8 mouse cellular contexts compared by ENCODE assay signal in genomic region chr3:93522611-93523010, GRCm38 (mm10). TPM values are rescaled to one million over a fixed set of nuclear protein-coding genes. Genes with fewer than 3 reads are reported as not detected.
DNase-seq lines count a peak whose midpoint lies in the region; ATAC-seq lines count a peak whose summit lies in the region.

No protein-coding gene starts in this region.

- no peak overlapping the region for H3K27ac ChIP-seq in intestine, embryonic 14.5 days (ENCODE audit: low read depth)
- H3K27ac ChIP-seq in intestine, embryonic 15.5 days: no peak overlapping the region

- 40% methylated on average over 7 of the region's 7 CpGs for WGBS in intestine, embryonic 14.5 days
- WGBS in intestine, embryonic 15.5 days: 38% methylated on average over 7 of the region's 7 CpGs

- peaks cover 28% of the 10 kb centered on the region for H3K36me3 ChIP-seq in intestine, embryonic 14.5 days (ENCODE audit: control insufficient read depth, insufficient read depth, low read length)
- H3K36me3 ChIP-seq in intestine, embryonic 15.5 days: 0 out of 2 replicates have a peak, but pooled peaks cover 3% of the 10 kb centered on the region

- no peak overlapping the region for H3K9ac ChIP-seq in intestine, embryonic 14.5 days (ENCODE audit: low read length)
- H3K9ac ChIP-seq in intestine, embryonic 15.5 days: no peak overlapping the region

- ATAC-seq in intestine, embryonic 14.5 days (replicated peaks; ENCODE audit: low FRiP score, low TSS enrichment, low read depth): no peak
- ATAC-seq in intestine, embryonic 15.5 days: no peak

- peak; percentile 79 for DNase-seq in intestine, embryonic 14.5 days (ENCODE audit: low spot score)
- peak; percentile 52 for DNase-seq in brain, adult 2 months (ENCODE audit: low read depth, low spot score)
- DNase-seq in gastrocnemius, adult 18-20 months (ENCODE audit: low spot score): peak; percentile 79
- DNase-seq in kidney, adult 18-20 months: peak; percentile 73
- peak; percentile 44 for DNase-seq in left cerebral cortex, postnatal 4 days
- peak; percentile 2 for DNase-seq in retina, adult 2 months (ENCODE audit: low read depth, low spot score)
- peak; percentile 72 for DNase-seq in urinary bladder, postnatal 14 days (ENCODE audit: low spot score)

- no peaks in the 10 kb centered on the region for H3K9me3 ChIP-seq in intestine, embryonic 14.5 days (ENCODE audit: control insufficient read depth, low read length)
- H3K9me3 ChIP-seq in intestine, embryonic 15.5 days: no peaks in the 10 kb centered on the region

- peaks cover 6% of the 10 kb centered on the region for H3K4me1 ChIP-seq in intestine, embryonic 14.5 days (replicated peaks; ENCODE audit: control insufficient read depth, insufficient read depth, low read length)
- no peaks in the 10 kb centered on the region; the same call in 1 of the 2 replicates for H3K4me1 ChIP-seq in intestine, embryonic 15.5 days (replicated peaks)

- 0 out of 2 replicates have a peak overlapping the region, but pooled peaks have one; percentile 1 for H3K4me2 ChIP-seq in intestine, embryonic 14.5 days (ENCODE audit: low read length)
- H3K4me2 ChIP-seq in intestine, embryonic 15.5 days (replicated peaks): no peak overlapping the region

- H3K4me3 ChIP-seq in intestine, embryonic 14.5 days (ENCODE audit: low read depth, low read length): no peak overlapping the region
- no peak overlapping the region for H3K4me3 ChIP-seq in intestine, embryonic 15.5 days (replicated peaks)

- H3K27me3 ChIP-seq in intestine, embryonic 14.5 days (replicated peaks; ENCODE audit: control insufficient read depth, insufficient read depth, low read length): no peaks in the 10 kb centered on the region
- H3K27me3 ChIP-seq in intestine, embryonic 15.5 days (replicated peaks): no peaks in the 10 kb centered on the region

- intact Hi-C loops in left cerebral cortex, postnatal 4 days (cut with DNase I): no loop called here

RNA-seq across cellular contexts. Expression of gene S100a11, which starts 2.3 kb away (rescaled TPM):
- 946 TPM in 2 replicates for polyA plus RNA-seq in intestine, embryonic 14.5 days (2014; fragmentation: Nextera tagmentation; extraction: Ambion mirVana)
- polyA plus RNA-seq in intestine, embryonic 15.5 days (2015; fragmentation: Nextera tagmentation; extraction: Ambion mirVana): 826 and 951 TPM in 2 replicates
- total RNA-seq in gastrocnemius, adult 18-20 months (2021): 10 to 100 TPM; 27.1 to 50.4 TPM
- 10 to 100 TPM; 33.3 to 35.2 TPM for total RNA-seq in left cerebral cortex, postnatal 4 days (2021)

RNA-seq across cellular contexts. Expression of gene S100a10, which starts 32.3 kb away (rescaled TPM):
- polyA plus RNA-seq in intestine, embryonic 14.5 days (2014; fragmentation: Nextera tagmentation; extraction: Ambion mirVana): 497 and 519 TPM in 2 replicates
- 640 and 689 TPM in 2 replicates for polyA plus RNA-seq in intestine, embryonic 15.5 days (2015; fragmentation: Nextera tagmentation; extraction: Ambion mirVana)
- 10 to 100 TPM; 42.2 to 48.1 TPM for total RNA-seq in gastrocnemius, adult 18-20 months (2021)
- 100 to 1,000 TPM in 1 of 2 experiments, 10 to 100 TPM in 1; 94.7 to 100 TPM for total RNA-seq in left cerebral cortex, postnatal 4 days (2021)

RNA-seq across cellular contexts. Expression of gene Tchhl1, which starts 54.1 kb away (rescaled TPM):
- not detected in 2 replicates for polyA plus RNA-seq in intestine, embryonic 14.5 days (2014; fragmentation: Nextera tagmentation; extraction: Ambion mirVana)
- polyA plus RNA-seq in intestine, embryonic 15.5 days (2015; fragmentation: Nextera tagmentation; extraction: Ambion mirVana): not detected in 2 replicates
- not detected for total RNA-seq in gastrocnemius, adult 18-20 months (2021)
- total RNA-seq in left cerebral cortex, postnatal 4 days (2021): not detected

Comparison
In these comparisons a context has a peak if more than half of its experiments do, and no peak if none do; other contexts are left out.
1. DNase-seq: peak in every context shown above with its lines; median percentile 79 in intestine, embryonic 14.5 days; 79 in gastrocnemius, adult 18-20 months; 73 in kidney, adult 18-20 months; 72 in urinary bladder, postnatal 14 days; 52 in brain, adult 2 months; 44 in left cerebral cortex, postnatal 4 days; 2 in retina, adult 2 months.